Mouse (Mus musculus): ENCODE data around the gene Lrrc8c.

- TF ChIP-seq CTCF (IDR thresholded peaks at IDR 0.05; ENCODE audit: low read depth) (no peak), EP300 (IDR thresholded peaks at IDR 0.05; ENCODE audit: low read depth) (peak; percentile 22; the same call in 1 of the 2 replicates)
Observed at GRCm38 (mm10) chr5:105580909-105581308, 61.7 kb downstream of the Lrrc8c start.

All from liver, embryonic 14.5 days (tissue).